Comparison of ENCODE assay signal across 32 mouse cellular contexts in genomic region chr7:75486031-75486430, GRCm38 (mm10). TPM values are rescaled to one million over a fixed set of nuclear protein-coding genes. Genes with fewer than 3 reads are reported as not detected.
DNase-seq lines count a peak whose midpoint lies in the region; ATAC-seq and TF ChIP-seq lines count a peak whose summit lies in the region.
"Had no signal": no experiment of that assay in that cellular context is flagged by ENCODE, and none has a peak within 500 bp of the region (broad histone marks: within the 10 kb centered on the region; RNA-seq: fewer than 3 reads in every experiment).

No protein-coding gene starts in this region.

- H3K79me2 ChIP-seq in MEL (ENCODE audit: control insufficient read depth, insufficient read depth, low read length, poor library complexity): no peaks in the 10 kb centered on the region

- no peaks in the 10 kb centered on the region for H3K9me3 ChIP-seq in heart, embryonic 12.5 days (replicated peaks)
- H3K9me3 ChIP-seq in MEL (replicated peaks; ENCODE audit: insufficient read depth, low read length): no peaks in the 10 kb centered on the region
- H3K9me3 ChIP-seq: embryonic facial prominence, embryonic 10.5 days; embryonic facial prominence, embryonic 15.5 days; forebrain, embryonic 12.5 days; heart, embryonic 15.5 days; hindbrain, embryonic 13.5 days; liver, embryonic 13.5 days; midbrain, embryonic 15.5 days had no signal

- no peak for TF ChIP-seq RAD21 in MEL (IDR thresholded peaks at IDR 0.05; ENCODE audit: low read depth, low read length)

- no peak overlapping the region for H3K4me2 ChIP-seq in heart, embryonic 12.5 days
- H3K4me2 ChIP-seq: embryonic facial prominence, embryonic 15.5 days; forebrain, embryonic 12.5 days; heart, embryonic 15.5 days; hindbrain, embryonic 13.5 days; liver, embryonic 13.5 days; midbrain, embryonic 15.5 days had no signal

- no peak for DNase-seq in heart, postnatal 4 days
- DNase-seq in 416B (ENCODE audit: low read depth): peak; percentile 18
- peak; percentile 62 for DNase-seq in MEL (ENCODE audit: low read depth, low spot score)
- DNase-seq in right cerebral cortex, postnatal 14 days: no peak
- no peak for DNase-seq in urinary bladder, adult 2 months (ENCODE audit: low spot score)
- no peak for DNase-seq in spleen, adult 18-20 months
- DNase-seq: adrenal gland, adult 2 months; adrenal gland, postnatal 36 days; cerebellum, adult 2 months; cerebellum, postnatal 14 days; gastrocnemius, postnatal 10 days; heart, postnatal 36 days; kidney, adult 11 months; kidney, postnatal 36 days; liver, embryonic 13.5 days; lung, adult 18-20 months; right cerebral cortex, adult 18-20 months; right cerebral cortex, postnatal 4 days; thymus, adult 2 months had no signal

- WGBS in heart, embryonic 12.5 days: 50% methylated on average over 2 of the region's 2 CpGs

- no peak for TF ChIP-seq POLR2A in MEL (IDR thresholded peaks at IDR 0.05; ENCODE audit: control insufficient read depth in 1 of 2, insufficient read depth in 1 of 2, low read depth in 1 of 2, low read length in 2 of 2, poor library complexity in 1 of 2)

- no peaks in the 10 kb centered on the region for H3K27me3 ChIP-seq in heart, embryonic 12.5 days (replicated peaks)
- H3K27me3 ChIP-seq in MEL (ENCODE audit: control insufficient read depth in 1 of 2, insufficient read depth in 2 of 2, low read length in 2 of 2): no peaks in the 10 kb centered on the region
- H3K27me3 ChIP-seq: CH12.LX; embryonic facial prominence, embryonic 15.5 days; forebrain, embryonic 12.5 days; heart, embryonic 15.5 days; hindbrain, embryonic 13.5 days; liver, embryonic 13.5 days; midbrain, embryonic 15.5 days had no signal

- ATAC-seq in heart, embryonic 12.5 days (ENCODE audit: insufficient number of reproducible peaks, low FRiP score): no peak
- ATAC-seq in common myeloid progenitor, adult 5-6 weeks (replicated peaks; ENCODE audit: low read depth, poor library complexity, severe bottlenecking): 0 out of 2 replicates have a peak, but pooled peaks have one; percentile 18
- ATAC-seq: lung, postnatal 0 days; midbrain, embryonic 15.5 days had no signal

- TF ChIP-seq EP300 in MEL (IDR thresholded peaks at IDR 0.05; ENCODE audit: low read depth in 1 of 2, low read length in 2 of 2): no peak

- H3K4me3 ChIP-seq in heart, embryonic 12.5 days: no peak overlapping the region
- no peak overlapping the region for H3K4me3 ChIP-seq in MEL (ENCODE audit: control insufficient read depth in 1 of 2, insufficient read depth in 1 of 2, low read depth in 2 of 2, low read length in 2 of 2)
- H3K4me3 ChIP-seq: embryonic facial prominence, embryonic 10.5 days; embryonic facial prominence, embryonic 15.5 days; forebrain, embryonic 12.5 days; heart, embryonic 15.5 days; hindbrain, embryonic 13.5 days; layer of hippocampus, adult 2 months; left cerebral cortex, adult 2 months; liver, embryonic 13.5 days; midbrain, embryonic 15.5 days had no signal

- no peak overlapping the region for H3K9ac ChIP-seq in heart, embryonic 12.5 days
- no peak overlapping the region for H3K9ac ChIP-seq in MEL (ENCODE audit: control insufficient read depth, low read depth, low read length, poor library complexity, severe bottlenecking)
- H3K9ac ChIP-seq: embryonic facial prominence, embryonic 15.5 days; forebrain, embryonic 12.5 days; heart, embryonic 15.5 days; hindbrain, embryonic 13.5 days; liver, embryonic 13.5 days; midbrain, embryonic 15.5 days had no signal

- H3K4me1 ChIP-seq in heart, embryonic 12.5 days (replicated peaks): peaks cover 23% of the 10 kb centered on the region
- peaks cover 0 to 5% of the 10 kb centered on the region in 2 experiments; a peak in 3 of 4 replicates for H3K4me1 ChIP-seq in MEL (ENCODE audit: control insufficient read depth in 1 of 2, insufficient read depth in 2 of 2, low read length in 2 of 2)
- H3K4me1 ChIP-seq: embryonic facial prominence, embryonic 10.5 days; embryonic facial prominence, embryonic 15.5 days; hindbrain, embryonic 13.5 days; midbrain, embryonic 15.5 days had no signal

- H3K36me3 ChIP-seq in heart, embryonic 12.5 days: no peaks in the 10 kb centered on the region
- H3K36me3 ChIP-seq in MEL (ENCODE audit: control insufficient read depth in 1 of 2, insufficient read depth in 2 of 2, low read length in 2 of 2): peaks cover 0 to 15% of the 10 kb centered on the region in 2 experiments; a peak in 2 of 4 replicates
- H3K36me3 ChIP-seq: embryonic facial prominence, embryonic 15.5 days; forebrain, embryonic 12.5 days; heart, embryonic 15.5 days; hindbrain, embryonic 13.5 days; liver, embryonic 13.5 days; midbrain, embryonic 15.5 days had no signal

- peak overlapping the region; percentile 16; the same call in 1 of the 2 replicates for H3K27ac ChIP-seq in heart, embryonic 12.5 days (ENCODE audit: poor library complexity, severe bottlenecking)
- H3K27ac ChIP-seq in MEL (ENCODE audit: control insufficient read depth, low read depth, low read length): no peak overlapping the region
- H3K27ac ChIP-seq: embryonic facial prominence, embryonic 10.5 days; embryonic facial prominence, embryonic 15.5 days; forebrain, embryonic 12.5 days; heart, embryonic 15.5 days; hindbrain, embryonic 13.5 days; layer of hippocampus, adult 2 months; left cerebral cortex, adult 2 months; liver, embryonic 13.5 days; macrophage; midbrain, embryonic 15.5 days had no signal

- no peak for TF ChIP-seq CTCF in MEL (IDR thresholded peaks at IDR 0.05 in 2 of 3, conservative IDR thresholded peaks at IDR 0.05 in 1 of 3; ENCODE audit: control insufficient read depth in 1 of 3, insufficient read depth in 1 of 3, low read depth in 2 of 3, low read length in 3 of 3, poor library complexity in 1 of 3, severe bottlenecking in 1 of 3)

TF ChIP-seq in MEL, 35 proteins besides CTCF, POLR2A, EP300 and RAD21:
- TF ChIP-seq GATA1 (IDR thresholded peaks at IDR 0.05; ENCODE audit: low read depth, low read length): peak; percentile 49
- no peak for TF ChIP-seq SIN3A (IDR thresholded peaks at IDR 0.05; ENCODE audit: low read length)
- TF ChIP-seq RCOR1 (IDR thresholded peaks at IDR 0.05; ENCODE audit: low read depth, low read length): peak; percentile 44; the same call in 1 of the 2 replicates

RNA-seq across cellular contexts. Expression of gene Akap13, which starts 30.7 kb away (rescaled TPM):
- polyA plus RNA-seq in heart, embryonic 12.5 days (2016; fragmentation: Nextera tagmentation; extraction: Ambion mirVana): 66.9 and 73.2 TPM in 2 replicates
- 100 to 1,000 TPM; 110 to 113 TPM for total RNA-seq in heart, postnatal 4 days (2021)
- 4.5 and 4.8 TPM in 2 replicates for total RNA-seq in MEL (2012; rRNA removed)
- 1 to 10 TPM in 1 of 2 experiments, not detected in 1; 4.1 TPM for polyA plus RNA-seq in MEL (2012; ENCODE audit: insufficient read depth in 1 of 2, insufficient read length in 2 of 2, low read depth in 1 of 2, low replicate concordance in 2 of 2, missing spikeins in 1 of 2)
- total RNA-seq in common myeloid progenitor, adult 5-6 weeks (2017): 275 and 299 TPM in 2 replicates
- 27.1 and 35.6 TPM in 2 replicates for polyA plus RNA-seq in urinary bladder, adult 2 months (2012; rRNA removed)

Comparison
In these comparisons a context has a peak if more than half of its experiments do, and no peak if none do; other contexts are left out.
1. DNase-seq: peak in 416B (single experiment) and MEL (single experiment); none in heart, postnatal 4 days (single experiment), right cerebral cortex, postnatal 14 days (single experiment), urinary bladder, adult 2 months (single experiment) and spleen, adult 18-20 months (0 of 2).
2. RNA of gene Akap13, which starts 30.7 kb away (total RNA-seq): 275 to 299 TPM in common myeloid progenitor, adult 5-6 weeks and 110 to 113 TPM in heart, postnatal 4 days; 4.5 to 4.8 TPM in MEL; every median in the first group is over 10 times any median in the second.